1 mouse cellular context compared by ENCODE assay signal in genomic region chr15:101999676-102000335, GRCm38 (mm10).
TF ChIP-seq lines count a peak whose summit lies in the region.

No protein-coding gene starts in this region.

TF ChIP-seq in MEL, 35 proteins besides CTCF, POLR2A, EP300 and RAD21 (continued from another document):
- TF ChIP-seq RCOR1 (IDR thresholded peaks at IDR 0.05; ENCODE audit: low read depth, low read length) (peak; percentile 59), ZNF384 (IDR thresholded peaks at IDR 0.05; ENCODE audit: low read depth, low read length) (peak; percentile 94), MAFK (IDR thresholded peaks at IDR 0.05; ENCODE audit: borderline replicate concordance, low read depth, low read length) (peak; percentile 30; the same call in 1 of the 2 replicates), USF1 (IDR thresholded peaks at IDR 0.05; ENCODE audit: low read depth, low read length) (no peak), ZC3H11A (IDR thresholded peaks at IDR 0.05; ENCODE audit: low read depth, low read length) (no peak), TBP (IDR thresholded peaks at IDR 0.05; ENCODE audit: low read depth, low read length) (peak; percentile 95), ETS1 (IDR thresholded peaks at IDR 0.05; ENCODE audit: low read depth, low read length) (peak; percentile 51)
